Mouse (Mus musculus) G1E (cell line): ENCODE data around the gene Znrf1.

Experiments used
- CTCF ChIP-seq: IDR thresholded peaks from 2 replicates; pipeline ENCODE4 v1.5.1; 2012; ENCODE audit warnings: low read depth, low read length, inconsistent platforms, mixed read lengths
- GATA1 ChIP-seq: IDR thresholded peaks from 2 replicates; pipeline ENCODE4 v1.6.1; 2012; ENCODE audit warnings: borderline replicate concordance, low read length, inconsistent platforms, mixed read lengths
- POLR2AphosphoS5 ChIP-seq: IDR thresholded peaks from 2 replicates; pipeline ENCODE4 v1.6.1; 2012; ENCODE audit warnings: low read depth, low read length, inconsistent platforms; ENCODE audit not compliant: insufficient replicate concordance

DNA sequence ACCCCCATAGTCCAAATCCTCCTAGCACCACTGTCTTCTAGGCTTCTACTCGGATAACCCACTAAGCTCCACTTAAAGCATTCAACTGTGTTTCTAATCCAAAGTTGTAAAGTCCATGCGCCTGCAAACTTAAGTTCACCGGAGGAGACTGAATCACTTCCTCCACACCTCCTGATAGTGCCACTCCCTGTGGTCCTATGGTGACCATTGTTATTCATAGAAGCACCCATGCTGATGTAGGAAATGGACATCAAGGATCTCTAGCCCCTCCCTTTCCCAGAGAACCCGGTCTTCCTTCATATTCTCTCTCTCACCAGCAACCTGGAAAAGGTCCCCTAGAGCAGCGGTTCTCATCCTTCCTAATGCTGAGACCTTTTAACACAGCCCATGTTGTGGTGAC lies 77.3 kb downstream of the Znrf1 start:
- TF ChIP-seq CTCF (no peak), POLR2AphosphoS5 (no peak), GATA1 (no peak)
